Mouse (Mus musculus) kidney, postnatal 36 days (tissue): ENCODE results near the gene Stn1.
A peak's percentile ranks its signal among the peaks of the same experiment; 100 is the strongest.
"Not testable (repeated sequence)": the region's sequence is repeated elsewhere in the genome, so short reads cannot be mapped to it uniquely, and the experiment has no call there.

Experiments used
- DNase-seq, 2 experiments: peaks; one replicate each; pipeline ENCODE4 v3.0.0; 2021 to 2022; ENCODE audit warnings: mixed read lengths in 2 of 2

Stn1 gene

GRCm38 (mm10) chr19:47537300-47537792, at the start of gene Stn1:
Gene Stn1 (minus strand): TSS chr19:47537507.
- DNase-seq = peak in 1 of 2 experiments; percentile 19

GRCm38 (mm10) chr19:47587009-47587408, 49.7 kb upstream of the Stn1 start:
- peak; percentile 28 to 32 for DNase-seq

GRCm38 (mm10) chr19:47585772-47586171, 48.5 kb upstream of the Stn1 start:
- no peak for DNase-seq

GRCm38 (mm10) chr19:47579788-47580631, 42.7 kb upstream of the Stn1 start:
- peak; percentile 52 to 62 for DNase-seq

GRCm38 (mm10) chr19:47579225-47579787, 42.0 kb upstream of the Stn1 start, which contains the start of gene Slk:
Gene Slk (plus strand): TSS chr19:47579678.
- DNase-seq = peak; percentile 81 to 90

- DNase-seq = peak; percentile 55 to 57
These were observed 41.4 kb upstream of the Stn1 start for GRCm38 (mm10) chr19:47578581-47579224.

GRCm38 (mm10) chr19:47573718-47574117, 36.4 kb upstream of the Stn1 start:
- no peak for DNase-seq

- not testable (repeated sequence) for DNase-seq
These were observed 34.7 kb upstream of the Stn1 start for GRCm38 (mm10) chr19:47571981-47572380.

- DNase-seq = no peak
These were observed 32.7 kb upstream of the Stn1 start for GRCm38 (mm10) chr19:47570042-47570441.

GRCm38 (mm10) chr19:47565994-47566393, 28.7 kb upstream of the Stn1 start:
- no peak for DNase-seq

GRCm38 (mm10) chr19:47565031-47565654, 27.8 kb upstream of the Stn1 start:
- DNase-seq = peak in 1 of 2 experiments; percentile 14

- no peak for DNase-seq
These were observed 26.4 kb upstream of the Stn1 start for GRCm38 (mm10) chr19:47563715-47564114.

- peak; percentile 52 to 75 for DNase-seq
These were observed 24.7 kb upstream of the Stn1 start for GRCm38 (mm10) chr19:47561996-47562441.

- no peak for DNase-seq
These were observed 23.3 kb upstream of the Stn1 start for GRCm38 (mm10) chr19:47560544-47561161.

- DNase-seq = peak in 1 of 2 experiments; percentile 11
These were observed 22.6 kb upstream of the Stn1 start for GRCm38 (mm10) chr19:47559751-47560512.

- DNase-seq = no peak
These were observed 21.8 kb upstream of the Stn1 start for GRCm38 (mm10) chr19:47559145-47559544.

- no peak for DNase-seq
These were observed 12.3 kb upstream of the Stn1 start for GRCm38 (mm10) chr19:47549584-47549983.

GRCm38 (mm10) chr19:47549174-47549573, 11.9 kb upstream of the Stn1 start:
- DNase-seq = no peak

- DNase-seq = no peak
These were observed 11.2 kb upstream of the Stn1 start for GRCm38 (mm10) chr19:47548432-47549076.

- no peak for DNase-seq
These were observed 8.2 kb upstream of the Stn1 start for GRCm38 (mm10) chr19:47545528-47545927.

GRCm38 (mm10) chr19:47545055-47545454, 7.7 kb upstream of the Stn1 start:
- DNase-seq = no peak
